Comparison of ENCODE assay signal across 1 mouse cellular context in genomic region chr8:107114150-107115007, GRCm38 (mm10).
TF ChIP-seq lines count a peak whose summit lies in the region.

No protein-coding gene starts in this region.

TF ChIP-seq in C2C12, 6 proteins besides CTCF, POLR2A, EP300 and RAD21 (continued from another document):
- no peak for TF ChIP-seq MYOG (IDR thresholded peaks at IDR 0.05; ENCODE audit: control insufficient read depth, extremely low read depth, insufficient read length)
